Mouse (Mus musculus): ENCODE data around the gene Btbd9. TPM values are rescaled to one million over a fixed set of nuclear protein-coding genes. Genes with fewer than 3 reads are reported as not detected.

The Btbd9 gene
- polyA plus RNA-seq, 1 experiment = 43.5 TPM

DNA sequence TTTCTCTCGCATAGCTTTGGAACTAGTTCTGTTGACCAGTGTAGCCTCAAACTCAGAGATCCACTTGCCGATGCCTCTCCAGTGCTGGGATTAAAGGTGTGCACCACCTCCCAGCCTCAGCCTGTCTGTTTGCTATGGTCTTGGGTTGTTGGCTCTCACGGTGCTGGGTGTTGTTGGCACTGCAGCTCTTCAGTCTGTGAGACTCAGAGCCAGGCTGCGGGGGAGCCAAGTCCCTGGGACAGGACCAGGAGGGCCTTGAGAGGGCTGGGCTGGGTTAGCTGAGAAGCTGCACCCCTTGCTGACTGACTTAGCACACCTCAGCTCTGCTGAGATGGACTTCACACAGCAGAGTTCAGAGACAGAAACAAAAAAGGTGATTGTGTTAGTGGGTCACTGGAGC, 376.0 kb downstream of the Btbd9 start:
- peaks cover 45% of the 10 kb centered on the region for H3K4me1 ChIP-seq (ENCODE audit: control insufficient read depth, insufficient read depth, low read length)
- no peak for TF ChIP-seq POLR2A (IDR thresholded peaks at IDR 0.05; ENCODE audit: extremely low read depth, insufficient read depth, low read length)
- H3K27ac ChIP-seq (ENCODE audit: insufficient read depth, low read length) = no peak overlapping the region
- no peak overlapping the region for H3K4me3 ChIP-seq (ENCODE audit: insufficient read depth, low read length)

DNA sequence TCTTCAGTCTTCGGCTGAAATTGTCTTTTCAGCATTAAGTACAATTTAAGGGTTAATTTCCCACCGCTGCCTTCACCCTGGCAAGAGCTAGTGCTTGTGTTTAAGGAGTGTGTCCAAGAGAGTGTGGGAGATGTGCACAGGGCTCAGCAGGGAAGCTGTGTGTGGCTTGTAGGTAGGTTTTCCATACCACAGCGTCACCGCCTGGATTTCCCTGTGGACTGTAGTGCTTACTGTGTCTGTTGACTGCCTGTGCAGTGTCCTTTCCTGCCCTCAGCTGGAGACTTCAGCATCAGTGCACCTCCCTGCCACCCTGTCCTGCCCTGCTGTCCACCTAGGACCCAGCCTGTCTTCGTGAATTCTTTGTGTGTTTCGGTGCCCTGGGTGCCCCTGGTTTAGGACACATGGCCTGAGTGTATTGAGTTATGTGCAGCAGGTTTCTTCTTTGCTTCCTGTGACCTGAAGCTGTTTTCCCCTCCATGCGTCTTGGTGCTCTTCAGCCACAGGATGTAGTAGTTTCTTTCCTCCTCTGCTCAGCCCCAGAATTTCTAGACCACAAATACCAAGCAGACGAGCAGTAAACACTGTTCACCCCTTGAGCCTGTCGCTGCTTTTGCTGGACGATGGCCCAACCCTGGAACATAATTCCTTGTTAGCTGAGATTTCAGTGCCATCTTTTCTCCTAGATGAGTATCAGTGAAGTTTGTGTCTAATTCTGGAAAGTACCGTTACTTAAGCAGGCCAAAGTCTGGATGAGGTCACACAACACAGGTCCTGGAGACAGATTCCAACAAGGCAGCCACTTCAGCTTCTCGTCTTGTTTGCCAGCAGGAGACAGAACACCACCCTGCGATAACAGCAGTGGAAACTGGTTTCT, 376.7 kb downstream of the Btbd9 start:
- no peak overlapping the region for H3K4me3 ChIP-seq (ENCODE audit: insufficient read depth, low read length)
- H3K4me1 ChIP-seq (ENCODE audit: control insufficient read depth, insufficient read depth, low read length) = peaks cover 50% of the 10 kb centered on the region
- H3K27ac ChIP-seq (ENCODE audit: insufficient read depth, low read length) = no peak overlapping the region
- TF ChIP-seq CTCF (IDR thresholded peaks at IDR 0.05; ENCODE audit: extremely low read depth, insufficient read depth, low read length) (peak; percentile 25; the same call in 1 of the 2 replicates), POLR2A (IDR thresholded peaks at IDR 0.05; ENCODE audit: extremely low read depth, insufficient read depth, low read length) (no peak)

DNA sequence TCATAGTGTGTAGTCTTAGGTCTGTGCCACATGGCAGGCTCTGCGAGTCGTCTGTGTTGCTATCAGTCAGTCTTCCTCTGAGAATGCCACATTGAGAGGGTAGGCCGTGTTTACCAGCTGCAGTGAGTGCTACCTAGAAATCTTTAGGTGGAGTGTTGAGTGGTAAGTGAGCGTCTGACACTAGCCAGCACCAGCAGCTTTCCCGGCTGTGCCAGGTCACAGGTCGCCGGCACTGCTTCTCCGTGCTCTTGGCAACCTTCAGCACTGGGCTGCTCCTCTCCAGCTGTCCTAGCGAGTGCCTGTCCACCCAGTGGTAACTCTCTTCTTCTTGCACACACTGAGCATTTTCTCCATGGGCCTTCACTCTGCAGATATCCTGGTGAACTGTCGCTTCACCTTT, 377.9 kb downstream of the Btbd9 start:
- no peak overlapping the region for H3K27ac ChIP-seq (ENCODE audit: insufficient read depth, low read length)
- H3K4me1 ChIP-seq (ENCODE audit: control insufficient read depth, insufficient read depth, low read length) = peaks cover 45% of the 10 kb centered on the region
- TF ChIP-seq CTCF (IDR thresholded peaks at IDR 0.05; ENCODE audit: extremely low read depth, insufficient read depth, low read length) = no peak
- no peak for TF ChIP-seq POLR2A (IDR thresholded peaks at IDR 0.05; ENCODE audit: extremely low read depth, insufficient read depth, low read length)
- H3K4me3 ChIP-seq (ENCODE audit: insufficient read depth, low read length) = no peak overlapping the region

DNA sequence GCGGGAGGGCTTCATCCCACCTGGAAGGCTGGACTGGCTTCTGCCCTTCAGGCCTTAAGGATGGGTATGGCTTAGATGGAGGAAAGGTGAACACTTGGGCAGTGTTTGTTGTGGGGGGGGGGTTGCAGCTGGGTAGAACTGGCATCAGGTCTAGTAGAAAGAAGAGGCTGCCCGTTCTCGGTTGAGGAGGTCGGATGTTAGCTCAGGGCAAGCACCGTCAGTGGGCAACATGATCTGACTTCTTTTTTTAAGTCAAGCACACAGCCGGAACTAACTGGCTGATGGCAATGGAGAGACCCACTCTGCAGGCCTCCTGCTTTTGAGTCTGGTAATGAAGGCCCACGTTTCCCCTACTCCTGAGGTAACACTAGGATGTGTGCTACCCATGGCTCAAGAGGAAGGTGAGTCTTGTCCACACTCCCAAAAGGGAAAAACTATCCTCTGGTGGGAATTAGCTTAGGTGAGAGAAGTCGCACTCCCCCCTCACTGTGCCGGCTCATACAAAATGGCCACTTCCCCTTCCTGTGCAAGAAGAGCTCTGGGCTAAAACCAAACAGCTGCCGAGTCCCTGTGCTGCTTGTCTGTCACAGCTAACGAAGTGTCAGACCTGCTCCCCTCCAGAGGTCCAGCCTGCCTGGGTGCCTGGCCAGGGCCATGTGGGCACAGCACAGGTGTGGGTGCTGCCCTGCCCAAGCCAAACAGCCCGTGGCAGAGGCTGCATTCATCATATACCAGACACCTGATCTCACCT, 378.8 kb downstream of the Btbd9 start:
- no peak for TF ChIP-seq CTCF (IDR thresholded peaks at IDR 0.05; ENCODE audit: extremely low read depth, insufficient read depth, low read length)
- no peak for TF ChIP-seq POLR2A (IDR thresholded peaks at IDR 0.05; ENCODE audit: extremely low read depth, insufficient read depth, low read length)
- Histone ChIP-seq H3K4me1 (ENCODE audit: control insufficient read depth, insufficient read depth, low read length) (peaks cover 47% of the 10 kb centered on the region), H3K27ac (ENCODE audit: insufficient read depth, low read length) (peak overlapping the region; percentile 58), H3K4me3 (ENCODE audit: insufficient read depth, low read length) (no peak overlapping the region)

DNA sequence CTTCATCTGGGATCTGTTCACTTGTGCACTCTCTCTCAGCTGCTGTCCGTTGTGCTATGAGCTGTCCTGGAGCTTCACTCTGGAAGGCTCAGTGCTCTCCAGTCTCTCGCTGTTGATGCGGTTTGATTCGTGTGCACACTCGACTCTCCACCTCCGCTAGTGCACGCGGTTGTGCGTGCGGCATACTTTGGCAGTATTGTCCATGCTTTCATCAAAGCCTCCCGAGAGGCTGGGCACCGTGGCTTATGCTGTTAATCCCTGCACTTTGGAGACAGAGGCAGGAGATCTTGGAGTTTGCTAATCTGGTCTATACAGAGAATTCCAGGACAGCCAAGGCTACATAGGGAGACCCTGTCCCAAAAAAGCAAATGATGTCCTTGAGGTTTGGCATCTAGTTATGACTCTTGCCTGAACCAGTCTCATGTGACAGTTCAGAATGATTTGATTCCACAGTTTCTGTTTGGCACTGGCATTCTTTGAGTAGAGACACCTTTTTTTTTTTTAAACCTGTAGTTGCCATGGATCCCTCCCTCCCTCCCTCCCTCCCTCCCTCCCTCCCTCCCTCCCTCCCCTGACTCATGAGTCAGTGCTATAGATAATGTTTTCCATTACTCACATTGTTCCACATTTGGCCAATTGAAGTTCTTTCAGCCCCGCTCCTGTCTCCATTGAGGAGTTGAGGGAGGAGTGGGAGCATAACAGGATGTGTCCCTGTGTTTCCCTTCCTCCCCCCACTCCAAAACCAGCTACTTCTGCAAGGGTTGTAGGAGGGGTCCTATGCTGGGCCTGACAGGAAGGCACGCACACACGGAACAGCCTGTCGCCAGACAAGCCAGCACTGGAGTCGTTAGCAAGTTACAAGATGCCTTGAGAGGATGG, 379.6 kb downstream of the Btbd9 start:
- peaks cover 45% of the 10 kb centered on the region for H3K4me1 ChIP-seq (ENCODE audit: control insufficient read depth, insufficient read depth, low read length)
- TF ChIP-seq CTCF (IDR thresholded peaks at IDR 0.05; ENCODE audit: extremely low read depth, insufficient read depth, low read length) (no peak), POLR2A (IDR thresholded peaks at IDR 0.05; ENCODE audit: extremely low read depth, insufficient read depth, low read length) (no peak)
- H3K27ac ChIP-seq (ENCODE audit: insufficient read depth, low read length) = peak overlapping the region; percentile 58
- H3K4me3 ChIP-seq (ENCODE audit: insufficient read depth, low read length) = no peak overlapping the region

DNA sequence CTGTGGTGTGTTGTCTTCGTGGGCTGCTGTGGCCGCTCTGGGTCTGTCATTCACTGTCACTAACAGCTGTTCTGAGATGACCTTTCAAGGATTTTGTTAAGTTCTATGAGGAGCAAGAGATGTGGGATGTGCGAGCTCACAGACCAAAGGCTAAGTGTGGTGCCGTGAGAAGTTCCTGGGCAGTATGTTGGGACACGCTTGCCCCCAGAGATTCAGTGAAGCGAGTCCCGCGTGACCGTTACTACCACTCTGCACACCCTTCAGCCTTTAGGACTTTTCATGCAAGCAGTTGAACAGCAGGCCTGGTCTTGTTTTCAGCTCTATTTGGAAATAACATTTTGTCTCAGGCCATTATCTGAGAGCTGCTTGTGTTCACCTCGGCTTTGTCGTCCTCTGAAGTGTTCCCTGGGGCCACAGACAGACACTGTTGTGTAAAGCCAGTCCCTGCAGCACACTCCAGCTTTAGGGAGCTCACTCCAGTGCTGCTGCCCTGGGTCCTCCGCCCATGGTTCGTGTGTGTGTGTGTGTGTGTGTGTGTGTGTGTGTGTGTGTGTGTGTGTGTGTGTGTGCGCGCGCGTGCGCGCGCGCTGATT, 380.6 kb downstream of the Btbd9 start:
- H3K27ac ChIP-seq (ENCODE audit: insufficient read depth, low read length) = no peak overlapping the region
- peaks cover 40% of the 10 kb centered on the region for H3K4me1 ChIP-seq (ENCODE audit: control insufficient read depth, insufficient read depth, low read length)
- TF ChIP-seq POLR2A (IDR thresholded peaks at IDR 0.05; ENCODE audit: extremely low read depth, insufficient read depth, low read length) = no peak
- no peak for TF ChIP-seq CTCF (IDR thresholded peaks at IDR 0.05; ENCODE audit: extremely low read depth, insufficient read depth, low read length)

DNA sequence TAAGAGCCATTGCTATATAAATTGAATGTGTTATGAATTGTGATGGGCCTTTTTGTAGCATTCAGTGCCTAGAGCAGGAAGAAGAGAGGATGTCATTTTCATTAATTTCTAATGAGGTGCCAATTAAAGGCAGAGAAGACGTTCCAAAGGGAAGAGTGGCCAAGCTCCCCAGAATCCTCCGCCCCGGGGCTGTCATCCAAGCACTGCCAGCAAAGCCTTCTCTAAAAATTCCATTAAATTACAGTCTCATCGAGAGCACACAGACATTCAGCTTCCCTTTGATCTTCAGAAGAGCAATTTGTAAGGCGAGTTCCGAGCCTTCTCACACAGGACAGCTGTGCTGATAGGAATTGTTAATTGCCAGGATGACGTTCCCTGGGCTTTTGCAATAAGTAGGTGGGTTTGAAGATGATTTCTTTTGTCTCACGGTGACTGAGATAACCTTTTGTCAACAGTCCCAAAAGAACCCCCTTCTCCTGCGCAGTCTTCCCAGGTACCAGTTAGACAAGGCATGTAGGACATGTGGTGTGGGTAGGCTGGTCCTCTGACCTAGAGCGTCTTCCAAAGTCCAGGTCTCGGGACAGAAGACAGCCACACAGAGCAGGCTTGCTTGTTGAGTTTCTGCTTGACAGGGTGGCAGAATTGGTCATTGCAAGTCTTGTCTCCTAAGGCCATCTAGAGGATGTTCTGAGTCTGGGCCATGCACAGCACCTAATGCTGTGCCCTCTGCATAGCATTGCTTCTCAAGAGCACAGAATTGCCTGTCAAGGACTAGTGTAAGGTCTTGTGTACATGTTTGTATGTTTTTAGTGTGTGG, 381.5 kb downstream of the Btbd9 start:
- H3K27ac ChIP-seq (ENCODE audit: insufficient read depth, low read length) = no peak overlapping the region
- TF ChIP-seq CTCF (IDR thresholded peaks at IDR 0.05; ENCODE audit: extremely low read depth, insufficient read depth, low read length) (peak; percentile 43), POLR2A (IDR thresholded peaks at IDR 0.05; ENCODE audit: extremely low read depth, insufficient read depth, low read length) (no peak)
- H3K4me1 ChIP-seq (ENCODE audit: control insufficient read depth, insufficient read depth, low read length) = peaks cover 34% of the 10 kb centered on the region
- H3K4me3 ChIP-seq (ENCODE audit: insufficient read depth, low read length) = no peak overlapping the region

More for the DNA sequence above, 380.6 kb downstream of the Btbd9 start:
- H3K4me3 ChIP-seq (ENCODE audit: insufficient read depth, low read length) = no peak overlapping the region

DNA sequence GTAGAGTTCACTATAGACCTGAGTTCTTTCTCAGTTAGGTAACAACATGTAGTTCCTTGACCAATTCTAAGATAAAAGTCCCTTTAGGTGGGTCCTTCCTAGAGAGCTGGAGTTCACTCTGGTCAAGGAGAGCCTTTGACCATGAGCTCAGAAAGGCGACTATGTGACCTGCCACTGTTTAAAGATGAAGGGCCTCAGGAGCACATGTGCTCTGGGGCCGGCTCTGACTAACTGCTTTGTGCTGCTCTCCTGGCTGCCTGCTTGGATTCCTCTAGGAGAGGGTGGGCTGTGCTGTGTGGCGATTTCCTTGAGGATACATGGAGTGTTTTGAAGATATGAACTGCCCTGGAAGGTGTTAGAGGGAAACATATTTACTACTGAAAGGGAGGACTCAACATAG, 382.2 kb downstream of the Btbd9 start:
- no peak overlapping the region for H3K4me3 ChIP-seq (ENCODE audit: insufficient read depth, low read length)
- TF ChIP-seq CTCF (IDR thresholded peaks at IDR 0.05; ENCODE audit: extremely low read depth, insufficient read depth, low read length) (no peak), POLR2A (IDR thresholded peaks at IDR 0.05; ENCODE audit: extremely low read depth, insufficient read depth, low read length) (no peak)
- H3K4me1 ChIP-seq (ENCODE audit: control insufficient read depth, insufficient read depth, low read length) = peaks cover 30% of the 10 kb centered on the region
- no peak overlapping the region for H3K27ac ChIP-seq (ENCODE audit: insufficient read depth, low read length)
